Mouse (Mus musculus): ENCODE results near the gene Kctd7. TPM values are rescaled to one million over a fixed set of nuclear protein-coding genes. Genes with fewer than 3 reads are reported as not detected.

Kctd7 gene
- total RNA-seq, 4 experiments from 2014 or later = 2.1 to 3.6 (median 3.1) TPM

DNA sequence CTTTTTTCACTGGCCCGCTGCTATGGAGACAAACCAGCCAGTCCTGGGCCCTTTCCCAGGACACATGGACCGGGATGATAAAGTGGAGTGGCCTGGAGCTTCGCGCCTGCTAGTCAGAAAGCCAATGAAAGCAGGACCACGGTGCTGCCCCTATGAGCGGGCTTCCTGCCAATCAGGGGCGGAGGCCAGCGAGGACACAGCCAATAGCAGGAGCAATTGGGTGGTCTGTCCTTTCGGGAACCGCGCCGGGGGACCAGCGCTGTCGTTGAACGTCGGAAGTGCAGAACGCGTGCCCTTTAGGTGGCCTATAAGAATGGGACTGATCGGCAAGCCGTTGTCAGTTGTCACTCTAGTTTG lies 706 bp upstream of the Kctd7 start:
- no peak for DNase-seq (ENCODE audit: low spot score)

DNA sequence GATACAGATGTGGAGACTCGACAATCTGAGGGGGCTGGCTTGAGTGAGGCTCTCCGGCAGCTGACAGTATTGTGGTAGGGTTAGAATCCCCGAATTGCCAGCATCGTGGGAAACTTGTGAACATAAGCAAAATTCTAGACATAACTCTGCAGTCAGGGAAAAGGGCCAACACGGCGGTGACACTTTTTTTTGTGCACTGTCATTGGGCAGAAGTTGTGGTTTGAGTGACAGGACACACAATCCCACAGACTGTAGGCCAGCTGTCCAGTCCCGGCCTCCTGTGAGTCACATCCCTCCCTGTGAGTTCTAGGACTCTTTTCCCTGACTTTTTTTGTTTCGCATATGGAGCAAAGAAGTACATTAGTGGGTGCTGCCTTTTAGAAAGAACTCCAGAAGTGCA lies 1.3 kb downstream of the Kctd7 start:
- DNase-seq (ENCODE audit: low spot score) = no peak

DNA sequence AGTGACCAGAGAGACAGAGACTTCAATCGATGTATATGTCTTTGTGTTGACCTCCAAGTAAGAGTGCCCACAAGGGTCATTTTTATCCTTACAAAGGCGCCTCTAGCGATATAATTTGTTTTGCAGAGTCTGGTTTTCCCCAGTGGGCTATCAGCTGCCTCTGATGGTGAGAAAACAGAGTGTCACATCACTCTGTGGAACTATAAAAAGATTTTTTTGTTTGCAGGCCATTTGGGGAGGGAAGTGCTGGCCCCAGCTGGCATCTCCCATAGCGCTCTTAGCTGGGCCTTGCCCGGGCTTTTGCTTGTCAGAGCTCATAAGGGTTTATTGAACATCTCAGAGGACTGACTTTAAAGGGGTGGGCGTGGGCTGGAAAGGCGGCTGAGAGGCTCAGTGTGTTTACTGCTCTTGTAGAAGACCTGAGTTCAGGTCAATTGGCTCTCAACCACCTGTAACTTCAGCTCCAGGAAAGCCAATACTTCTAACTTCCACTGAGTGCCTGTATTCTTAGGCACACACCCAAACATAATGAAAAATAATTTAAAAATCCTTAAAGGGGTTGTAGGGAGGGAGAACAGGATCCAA lies 5.2 kb downstream of the Kctd7 start:
- no peak for DNase-seq (ENCODE audit: low spot score)

DNA sequence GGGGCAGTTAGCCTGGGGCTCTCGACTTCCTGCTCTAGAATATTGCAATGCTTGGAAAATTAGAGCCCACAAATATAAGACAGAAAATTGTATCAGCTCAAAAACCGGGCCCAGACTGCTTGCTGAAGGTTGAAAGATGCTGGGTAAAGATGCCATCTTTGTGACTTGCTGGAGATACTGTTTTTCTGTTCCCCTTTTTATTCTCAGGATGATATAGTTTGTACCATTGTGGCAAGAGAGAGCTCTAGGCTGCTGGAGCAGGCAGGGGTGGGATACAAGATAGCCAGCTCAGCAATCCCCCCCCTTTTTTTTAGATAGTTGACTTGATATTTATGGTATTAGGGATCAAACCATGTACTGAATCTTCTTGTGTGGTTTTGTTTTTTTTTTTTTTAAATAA lies 9.6 kb downstream of the Kctd7 start:
- DNase-seq (ENCODE audit: low spot score) = no peak

DNA sequence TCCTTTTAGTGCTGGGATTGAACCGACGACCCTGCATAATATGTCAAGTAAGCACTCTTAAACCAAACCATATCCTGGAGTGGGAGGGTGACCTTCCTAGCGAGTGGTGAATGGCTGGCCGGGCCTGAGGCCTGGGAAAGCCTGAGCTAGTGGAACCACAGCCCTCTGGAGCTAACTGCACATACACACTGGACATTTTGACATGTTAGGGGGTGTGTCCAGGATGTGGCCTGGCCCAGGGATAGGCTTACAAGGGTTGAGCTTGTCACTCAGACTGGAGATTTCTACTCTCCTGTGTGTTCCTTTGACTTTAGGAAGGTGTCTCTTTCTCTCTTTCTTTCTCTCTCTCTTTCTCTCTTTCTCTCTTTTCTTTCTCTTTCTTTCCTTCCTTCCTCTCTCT lies 13.9 kb downstream of the Kctd7 start:
- no peak for DNase-seq (ENCODE audit: low spot score)

DNA sequence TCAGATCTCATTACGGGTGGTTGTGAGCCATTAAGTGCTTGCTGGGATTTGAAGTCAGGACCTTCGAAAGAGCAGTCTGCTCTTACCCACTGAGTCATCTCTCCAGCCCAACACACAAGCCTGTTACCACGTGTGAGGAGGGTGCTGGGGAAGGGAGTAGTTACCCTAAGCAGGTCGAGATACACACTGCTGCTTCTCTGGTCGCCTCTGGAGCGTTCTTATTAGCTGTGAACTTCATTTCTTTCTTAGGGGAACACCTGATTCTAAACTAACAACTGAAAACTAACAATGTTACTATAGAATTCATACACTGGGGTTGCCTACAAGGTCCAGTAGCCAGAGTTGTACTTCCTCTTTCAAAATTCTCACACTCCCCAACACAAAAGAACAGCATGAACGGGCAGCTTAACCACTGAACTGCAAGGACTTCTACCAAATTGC lies 15.1 kb downstream of the Kctd7 start:
- no peak for DNase-seq (ENCODE audit: low spot score)

DNA sequence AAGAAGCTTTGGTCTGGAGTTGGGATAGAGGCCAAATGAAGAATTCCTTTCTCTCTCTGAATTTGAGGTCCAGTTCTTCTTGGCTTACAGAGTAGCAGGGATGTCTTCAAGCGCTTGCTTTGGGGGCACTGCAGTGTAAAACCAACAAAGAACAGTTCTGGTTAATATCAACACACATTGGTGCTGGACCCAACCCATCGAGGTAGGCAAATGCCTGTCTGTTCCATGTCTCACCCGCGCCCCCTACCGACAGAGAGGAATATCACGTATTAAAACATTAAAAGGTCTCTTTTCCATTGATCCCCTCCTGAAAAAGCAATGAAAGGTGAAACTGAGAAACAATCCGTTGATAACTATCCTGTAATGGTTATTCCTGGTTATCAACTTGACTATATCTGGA lies 19.0 kb downstream of the Kctd7 start:
- peak; percentile 80 for DNase-seq (ENCODE audit: low spot score)

DNA sequence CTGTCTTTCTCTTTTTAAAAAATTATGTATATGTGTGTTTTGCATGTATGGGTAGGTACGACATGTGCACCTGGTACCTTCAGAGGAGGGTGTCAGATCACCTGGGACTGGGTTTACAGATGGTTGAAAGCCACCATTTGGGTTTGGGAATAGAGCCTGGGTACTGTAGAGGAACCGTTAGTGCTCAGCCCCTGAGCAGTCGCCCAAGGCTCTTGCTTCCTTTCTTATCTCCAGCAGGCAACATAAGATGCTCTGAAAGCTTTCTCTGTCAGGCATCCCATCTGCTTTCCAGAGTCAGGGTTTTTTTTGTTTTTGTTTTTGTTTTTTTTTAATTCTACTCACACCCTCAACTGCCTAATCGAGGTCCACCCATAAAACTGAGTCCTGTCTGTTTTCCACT lies 20.6 kb downstream of the Kctd7 start:
- DNase-seq (ENCODE audit: low spot score) = no peak

DNA sequence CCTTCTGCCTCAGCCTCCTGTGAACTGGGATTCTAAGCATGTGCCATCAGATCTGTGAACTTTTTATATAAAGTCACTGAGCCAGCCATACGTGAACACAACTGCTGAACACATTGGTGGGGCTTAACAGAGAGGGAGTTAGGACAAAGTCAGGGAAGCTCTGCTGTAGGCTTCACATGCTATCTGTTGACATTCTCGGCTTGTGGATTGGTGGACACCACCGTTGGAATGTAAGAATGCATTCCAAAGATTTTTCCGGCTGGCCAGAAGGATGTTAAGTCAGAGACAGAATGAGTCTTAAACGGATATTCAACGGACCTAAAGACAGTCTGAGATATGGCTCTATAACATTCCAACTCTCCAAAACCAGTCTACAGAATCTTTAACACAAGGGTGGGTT lies 24.4 kb downstream of the Kctd7 start:
- DNase-seq (ENCODE audit: low spot score) = no peak

DNA sequence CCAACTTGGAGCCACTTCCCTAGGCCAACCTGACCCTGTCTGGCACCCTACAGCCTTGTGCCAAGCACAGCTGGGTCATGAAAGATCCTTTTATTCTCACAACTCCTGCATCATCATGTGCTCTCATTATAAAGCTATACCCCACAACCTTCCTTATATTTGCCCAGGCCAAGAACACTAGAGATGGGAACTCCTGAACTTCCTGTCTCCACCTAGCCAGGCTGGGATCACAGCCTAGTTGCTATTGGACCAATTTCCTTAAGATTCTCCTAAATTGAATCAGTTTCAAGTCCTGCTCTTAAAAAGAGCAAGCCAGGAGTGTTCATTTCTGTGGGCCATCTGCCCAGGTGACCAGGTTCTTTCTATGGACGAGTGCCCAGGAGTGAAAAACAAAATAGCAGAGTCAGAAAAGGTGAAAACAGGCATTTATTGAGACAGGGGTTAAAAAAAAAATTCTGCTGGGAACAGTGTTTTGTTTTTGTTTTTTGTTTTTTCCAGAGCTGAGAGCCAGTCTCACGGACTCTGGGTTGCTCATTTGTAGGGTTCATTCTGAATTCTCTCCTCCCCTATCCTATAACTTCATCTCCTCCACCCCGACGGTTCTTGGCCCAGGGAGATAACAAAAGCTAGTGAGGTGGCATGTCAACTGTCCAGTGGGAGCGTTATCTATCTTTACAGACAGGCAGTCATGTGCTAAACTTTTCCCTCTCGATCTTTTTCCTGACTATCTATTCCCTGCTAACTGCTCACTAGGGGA lies 26.2 kb downstream of the Kctd7 start:
- no peak for DNase-seq (ENCODE audit: low spot score)

DNA sequence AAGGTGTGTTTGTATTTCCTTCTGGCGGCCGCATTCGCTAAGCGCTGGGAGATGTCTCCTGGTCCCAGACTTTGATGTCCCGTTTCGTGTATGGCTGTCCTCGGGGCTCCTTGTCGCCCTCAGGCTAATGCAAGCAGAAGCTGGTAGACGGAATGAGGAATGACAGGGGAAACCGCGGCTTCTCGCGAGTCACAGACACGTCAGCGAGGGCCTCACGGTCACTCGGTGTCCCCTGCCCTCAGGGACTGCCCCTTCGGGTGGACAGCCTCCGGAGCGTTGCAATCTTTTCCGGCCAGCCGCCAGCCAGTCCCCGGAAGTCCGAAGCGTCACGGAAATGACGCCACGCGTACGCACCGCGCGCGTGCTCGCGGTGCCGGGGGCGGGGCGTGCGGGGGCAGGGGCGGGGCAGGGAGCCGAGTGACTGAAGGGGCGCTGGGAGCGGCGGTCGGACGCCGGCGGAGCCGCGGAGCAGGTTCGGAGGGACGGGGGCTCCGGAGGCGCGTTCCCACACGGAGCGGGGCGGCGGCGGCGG lies 26.8 kb downstream of the Kctd7 start, which contains the start of gene Rabgef1:
Rabgef1 (plus strand) TSS at position 376 of the 532 bp plus-strand sequence.
- peak; percentile 97 for DNase-seq (ENCODE audit: low spot score)

DNA sequence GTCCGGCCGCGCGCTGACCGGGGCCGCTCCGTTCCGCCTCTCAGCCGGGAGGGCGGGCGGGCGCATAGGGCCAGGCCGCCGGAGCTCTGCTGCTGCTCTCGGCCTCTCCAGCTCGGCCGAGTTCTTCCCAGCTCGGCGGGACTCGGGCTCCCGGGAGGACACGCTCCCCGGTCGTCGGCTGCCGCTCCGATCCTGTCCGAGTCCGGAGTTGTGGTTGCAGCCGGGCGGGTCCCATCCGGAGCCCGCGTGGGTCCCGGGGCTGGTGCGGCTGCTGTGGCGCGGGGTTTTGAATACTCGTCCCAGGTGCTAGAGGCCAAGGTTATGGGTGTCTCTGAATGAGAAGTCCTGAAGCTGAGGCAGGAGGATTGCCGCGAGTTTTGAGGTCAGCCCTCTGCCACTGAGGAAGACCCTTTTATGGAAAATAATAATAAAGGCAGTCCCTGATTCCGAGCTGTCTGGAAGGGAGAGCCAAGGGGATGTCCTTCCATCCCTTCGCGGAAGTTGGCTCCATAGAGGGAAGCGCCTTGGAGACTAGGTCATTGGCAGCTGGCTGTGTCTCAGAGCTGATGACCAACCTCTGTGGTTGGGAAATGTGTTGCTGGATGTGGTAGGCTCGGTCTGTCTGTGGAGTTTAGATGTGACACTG lies 27.4 kb downstream of the Kctd7 start:
- peak; percentile 52 for DNase-seq (ENCODE audit: low spot score)

DNA sequence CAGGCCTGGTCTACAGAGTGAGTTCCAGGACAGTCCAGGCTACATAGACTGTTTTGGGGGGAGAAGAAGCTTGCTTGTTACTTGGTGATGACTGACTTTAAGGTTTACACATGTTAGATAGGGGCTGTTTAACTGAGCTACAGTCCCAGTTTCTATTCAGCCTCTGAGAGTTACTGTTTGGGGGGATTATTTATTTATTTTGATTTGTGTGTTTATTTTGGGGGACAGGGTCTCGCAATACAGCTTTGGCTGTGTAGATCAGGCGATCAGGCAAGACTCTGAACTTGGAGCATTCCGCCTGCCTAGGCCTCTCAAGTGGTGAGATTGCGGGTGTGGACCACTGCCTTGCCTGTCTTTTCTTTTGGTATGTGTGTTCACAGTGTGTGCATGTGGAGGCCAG lies 28.4 kb downstream of the Kctd7 start:
- DNase-seq (ENCODE audit: low spot score) = no peak

DNA sequence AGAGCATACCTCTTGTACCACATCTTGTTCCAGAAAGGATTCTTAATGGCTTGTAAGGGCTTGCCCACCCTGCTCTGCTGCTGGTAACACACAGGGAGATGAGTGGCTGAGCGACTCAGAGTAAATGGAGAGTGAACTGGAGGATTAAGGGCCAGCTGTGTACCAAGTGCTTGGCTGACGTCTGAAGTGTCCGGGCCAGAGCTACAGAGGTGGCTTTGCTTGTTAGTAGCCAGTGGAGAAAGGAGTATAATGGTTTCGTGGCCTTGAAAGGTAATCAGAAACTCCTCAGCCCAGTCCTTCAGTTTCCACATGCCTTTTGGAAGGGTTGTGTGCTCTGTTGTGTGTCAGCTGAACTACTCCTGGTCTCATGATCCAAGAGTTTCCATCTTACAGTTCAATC lies 33.2 kb downstream of the Kctd7 start:
- DNase-seq (ENCODE audit: low spot score) = no peak

DNA sequence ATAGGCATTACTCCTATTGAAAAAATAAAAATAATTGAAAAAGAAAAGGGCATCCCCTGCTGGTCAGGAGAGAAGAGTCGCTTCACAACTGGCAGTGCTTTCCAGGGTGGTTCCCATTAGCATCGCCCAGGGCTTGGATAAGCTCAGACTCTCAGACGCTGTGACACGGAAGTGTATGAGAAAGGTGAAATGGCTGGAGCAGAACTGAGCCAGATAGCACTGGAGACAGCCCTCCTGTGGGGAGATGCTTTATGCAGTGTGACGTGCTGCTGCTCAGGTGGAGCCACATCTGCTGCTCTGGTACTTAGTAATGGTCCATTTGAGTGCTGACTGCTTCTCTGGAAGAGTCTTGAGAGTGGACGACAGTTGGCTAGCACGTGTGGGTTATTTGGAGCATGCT lies 35.7 kb downstream of the Kctd7 start:
- no peak for DNase-seq (ENCODE audit: low spot score)

DNA sequence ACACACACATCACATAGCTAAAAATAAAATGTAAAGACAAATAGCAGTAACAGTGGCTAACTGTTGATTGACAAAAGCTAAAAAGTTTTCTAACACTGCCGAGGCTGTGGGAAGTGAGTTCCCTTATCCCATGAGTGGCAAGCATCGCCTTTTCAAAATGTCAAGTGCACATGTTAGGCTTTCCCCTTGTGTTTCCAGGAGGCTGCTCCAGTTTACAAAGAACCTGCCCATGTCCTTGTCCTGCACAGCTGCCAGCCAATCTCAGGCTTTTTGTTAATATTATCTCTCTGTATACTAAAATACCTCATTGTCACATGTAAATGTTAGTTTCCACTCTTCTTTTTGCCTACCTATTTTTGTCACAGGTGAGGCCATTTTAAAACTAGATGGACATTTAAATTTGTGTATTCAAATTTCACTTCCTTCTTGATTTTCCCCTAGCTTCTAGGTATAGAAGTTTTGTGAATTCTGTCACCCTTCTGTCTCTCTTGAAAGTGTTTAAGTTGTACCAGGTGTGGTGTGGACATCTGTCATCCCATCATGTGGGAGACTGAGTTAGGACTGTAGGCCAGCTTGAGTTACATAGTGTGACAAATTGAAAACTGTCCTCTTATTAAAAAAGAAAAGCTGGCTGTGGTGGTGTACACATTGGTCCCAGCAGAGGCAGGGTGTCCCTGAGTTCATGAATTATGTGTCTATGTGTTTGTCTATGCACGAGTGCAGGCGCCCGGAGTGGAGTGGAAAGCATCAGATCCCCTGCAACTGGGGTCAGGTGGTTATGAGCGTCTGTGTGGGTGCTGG lies 37.3 kb downstream of the Kctd7 start:
- DNase-seq (ENCODE audit: low spot score) = no peak

DNA sequence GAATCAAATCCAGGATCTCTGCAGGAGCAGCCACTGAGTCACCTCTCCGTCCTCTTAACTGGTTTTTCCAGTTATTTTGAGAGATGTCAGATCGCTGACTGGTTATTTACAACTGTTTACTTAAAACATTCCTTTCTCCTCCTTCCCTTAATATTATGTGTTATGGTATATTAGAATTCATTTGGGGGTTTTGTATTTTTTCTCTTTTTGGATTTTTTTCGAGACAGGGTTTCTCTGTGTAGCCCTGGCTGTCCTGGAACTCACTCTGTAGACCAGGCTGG lies 37.8 kb downstream of the Kctd7 start:
- DNase-seq (ENCODE audit: low spot score) = no peak

DNA sequence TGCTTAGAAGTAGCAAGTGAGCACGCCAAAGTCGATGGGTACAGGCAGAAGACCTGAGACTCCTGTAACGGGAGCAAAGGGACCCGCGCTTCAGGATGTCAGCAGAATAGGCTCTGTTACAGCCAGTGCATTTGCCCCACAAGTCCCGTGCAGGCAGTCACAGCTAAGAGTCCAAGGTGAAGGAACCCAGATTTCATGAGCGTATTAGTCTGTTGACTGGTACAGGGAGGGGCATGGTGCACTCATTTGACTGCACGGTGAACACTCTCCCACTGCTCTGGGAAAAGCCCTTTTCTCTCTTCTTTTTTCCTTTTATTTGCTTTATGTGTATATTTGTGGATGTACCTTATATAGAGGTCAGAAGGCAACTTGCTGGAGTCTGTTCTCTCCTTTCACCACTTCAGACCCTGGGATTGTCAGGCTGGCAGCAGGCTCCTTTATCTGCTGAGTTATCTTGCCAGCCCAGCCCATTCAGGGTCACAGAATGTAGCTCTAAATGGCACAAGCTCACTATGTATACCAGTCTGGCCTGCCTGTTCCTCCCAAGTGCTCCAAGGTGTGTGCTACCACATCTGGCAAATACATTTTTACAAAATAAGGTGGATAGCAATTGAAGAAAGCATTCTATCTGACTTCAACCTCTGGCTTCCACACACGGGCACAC lies 39.7 kb downstream of the Kctd7 start:
- no peak for DNase-seq (ENCODE audit: low spot score)

DNA sequence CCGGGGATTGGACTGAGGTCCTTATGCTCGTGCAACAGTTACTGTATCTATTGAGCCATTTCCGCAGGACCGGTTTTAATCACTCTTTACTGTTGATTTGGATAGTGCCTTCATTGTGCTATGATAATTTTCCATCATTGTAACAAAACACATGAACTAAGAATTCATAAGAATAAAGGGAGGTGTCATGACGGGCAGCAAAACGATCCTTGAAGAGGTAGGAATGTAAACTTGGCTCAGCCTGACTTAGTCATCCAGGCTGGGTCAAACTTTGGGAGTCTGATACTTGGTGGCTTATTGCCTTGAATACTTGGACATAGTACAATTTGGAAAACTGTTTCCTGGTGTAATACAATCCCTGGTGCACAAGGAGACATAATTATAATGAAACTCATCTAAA lies 40.7 kb downstream of the Kctd7 start:
- no peak for DNase-seq (ENCODE audit: low spot score)

DNA sequence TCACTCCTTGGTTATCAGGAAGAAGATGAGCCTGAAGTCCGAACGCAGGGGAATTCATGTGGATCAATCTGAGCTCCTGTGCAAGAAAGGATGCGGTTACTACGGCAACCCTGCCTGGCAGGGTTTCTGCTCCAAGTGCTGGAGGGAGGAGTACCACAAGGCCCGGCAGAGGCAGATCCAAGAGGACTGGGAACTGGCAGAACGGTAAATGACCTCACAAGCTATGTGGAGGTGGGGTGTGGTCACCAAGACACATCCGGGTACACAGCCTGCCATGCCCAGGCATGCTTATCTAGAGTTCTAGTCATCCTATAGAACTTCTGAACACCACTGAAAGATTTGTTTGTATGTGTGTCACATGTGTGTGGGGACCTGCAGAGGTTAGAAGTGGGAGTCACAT lies 42.7 kb downstream of the Kctd7 start:
- no peak for DNase-seq (ENCODE audit: low spot score)

DNA sequence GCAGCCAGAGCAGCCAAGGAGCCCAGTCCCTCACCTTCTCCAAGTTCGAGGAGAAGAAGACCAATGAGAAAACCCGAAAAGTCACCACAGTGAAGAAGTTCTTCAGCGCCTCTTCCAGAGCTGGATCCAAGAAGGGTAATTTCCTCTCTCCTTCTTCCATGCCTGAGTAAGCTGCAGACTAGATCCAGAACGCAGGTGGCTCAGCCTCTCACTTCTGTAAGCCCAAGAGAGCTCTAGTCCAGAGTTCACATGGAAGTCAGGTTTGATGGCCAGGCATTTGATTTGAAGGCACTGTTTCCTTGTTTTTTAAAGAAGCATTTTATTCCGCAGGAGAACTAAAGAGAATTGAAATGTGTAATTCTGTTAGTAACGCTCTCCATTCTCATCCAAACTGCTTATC lies 46.2 kb downstream of the Kctd7 start:
- no peak for DNase-seq (ENCODE audit: low spot score)

DNA sequence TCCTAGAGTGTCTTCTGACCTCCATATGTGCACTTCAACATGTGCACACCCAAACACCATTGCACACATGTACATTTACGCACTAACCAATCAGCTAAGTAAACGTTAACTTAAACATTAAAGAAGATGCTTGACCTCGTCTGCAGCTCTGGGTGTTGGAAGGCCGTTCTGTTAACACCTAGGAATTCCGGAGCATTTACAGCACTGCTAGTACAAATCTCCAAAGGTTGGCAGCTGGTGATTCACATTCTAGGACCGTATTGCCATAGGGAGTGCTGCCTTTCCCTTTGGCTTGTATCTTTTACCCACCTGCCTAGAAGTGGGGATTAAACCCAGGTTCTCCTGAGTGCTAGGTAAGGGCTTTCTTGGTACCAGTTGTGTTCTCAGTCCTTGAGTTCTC lies 47.2 kb downstream of the Kctd7 start:
- DNase-seq (ENCODE audit: low spot score) = no peak
